Mouse (Mus musculus): ENCODE results near the gene Usp24.

DNA sequence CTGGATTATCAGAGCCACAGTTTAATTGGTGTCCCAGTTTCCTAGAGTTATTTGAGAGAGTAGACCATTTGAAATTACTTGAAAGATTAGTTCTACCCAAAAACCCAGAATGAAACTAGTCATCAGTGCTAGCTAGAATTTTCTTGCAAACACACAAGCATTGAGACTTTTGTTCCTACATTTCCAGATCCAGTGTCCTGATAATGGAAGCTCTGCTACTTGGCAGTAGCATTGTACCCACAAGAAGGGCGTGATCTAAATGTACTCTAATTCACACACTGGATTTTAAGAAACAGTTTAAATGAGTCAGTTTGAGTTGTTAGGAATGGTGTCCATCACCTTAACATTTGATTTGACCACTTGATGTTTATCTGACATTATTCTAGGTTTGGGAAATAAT, 31.7 kb downstream of the Usp24 start:
- no peak for TF ChIP-seq CTCF (conservative IDR thresholded peaks at IDR 0.05 in 1 of 2, IDR thresholded peaks at IDR 0.05 in 1 of 2; ENCODE audit: low read depth in 2 of 2, low read length in 2 of 2)
- no peak for TF ChIP-seq POLR2A (IDR thresholded peaks at IDR 0.05; ENCODE audit: low read depth, low read length)
- TF ChIP-seq HCFC1 (IDR thresholded peaks at IDR 0.05; ENCODE audit: low read depth, low read length), result no peak
- TF ChIP-seq ETS1 (conservative IDR thresholded peaks at IDR 0.05; ENCODE audit: low read depth, low read length), result no peak
- TF ChIP-seq EP300 (IDR thresholded peaks at IDR 0.05; ENCODE audit: low read length), result no peak
- no peak for TF ChIP-seq SMC3 (IDR thresholded peaks at IDR 0.05; ENCODE audit: low read depth, low read length)
- TF ChIP-seq RCOR1 (conservative IDR thresholded peaks at IDR 0.05; ENCODE audit: low read depth, low read length), result no peak
- TF ChIP-seq TCF12 (IDR thresholded peaks at IDR 0.05; ENCODE audit: low read depth, low read length), result no peak
- TF ChIP-seq JUND (conservative IDR thresholded peaks at IDR 0.05; ENCODE audit: low read depth, low read length), result no peak
- TF ChIP-seq KAT2A (IDR thresholded peaks at IDR 0.05; ENCODE audit: insufficient replicate concordance, low read length), result no peak
- no peak for TF ChIP-seq USF1 (IDR thresholded peaks at IDR 0.05; ENCODE audit: low read depth, low read length)
- no peak for TF ChIP-seq MXI1 (IDR thresholded peaks at IDR 0.05; ENCODE audit: low read depth, low read length)
